Mouse (Mus musculus) midbrain, postnatal 0 days (tissue): ENCODE data around the gene Fcer1g. TPM values are rescaled to one million over a fixed set of nuclear protein-coding genes. Genes with fewer than 3 reads are reported as not detected.

Experiments used
- ATAC-seq: fragments of 200-750 bp; cut with Nextera tagmentation; 2 replicates; pipeline ENCODE4 v1.8.0; 2017; ENCODE audit warnings: moderate number of reproducible peaks, mild to moderate bottlenecking, moderate TSS enrichment, moderate library complexity; ENCODE audit not compliant: low FRiP score
- DNase-seq: peaks from one replicate; pipeline ENCODE4 v3.0.0-alpha.2; 2015; ENCODE audit warnings: low spot score
- H3K27ac ChIP-seq: fragments of 300-500 bp; sonication (generic); 2 replicates; pipeline ENCODE4 v1.5.1; 2014; ENCODE audit warnings: low read depth, mild to moderate bottlenecking, low read length, mixed read lengths
- H3K27me3 ChIP-seq: fragments of 300-500 bp; sonication (generic); 2 replicates; pipeline ENCODE4 v1.6.1; 2014; ENCODE audit warnings: low read length, control low read depth, mixed read lengths; ENCODE audit not compliant: insufficient read depth
- H3K36me3 ChIP-seq: fragments of 300-500 bp; sonication (generic); 2 replicates; pipeline ENCODE4 v1.6.1; 2014; ENCODE audit warnings: low read length, control low read depth, mixed read lengths; ENCODE audit not compliant: insufficient read depth
- H3K4me1 ChIP-seq: fragments of 300-500 bp; sonication (generic); 2 replicates; pipeline ENCODE4 v1.6.1; 2014; ENCODE audit warnings: mild to moderate bottlenecking, control low read depth, antibody characterized with exemption, low read length, mixed read lengths; ENCODE audit not compliant: insufficient read depth
- H3K4me2 ChIP-seq: fragments of 300-500 bp; sonication (generic); 2 replicates; pipeline ENCODE4 v1.6.1; 2014; ENCODE audit warnings: low read depth, mild to moderate bottlenecking, low read length, mixed read lengths; ENCODE audit not compliant: poor library complexity, severe bottlenecking
- H3K4me3 ChIP-seq: fragments of 300-500 bp; sonication (generic); 2 replicates; pipeline ENCODE4 v1.5.1; 2014; ENCODE audit warnings: low read depth, mild to moderate bottlenecking, low read length, moderate library complexity
- H3K9ac ChIP-seq: fragments of 300-500 bp; sonication (generic); replicated peaks from 2 replicates; pipeline ENCODE4 v1.6.1; 2014; ENCODE audit warnings: mild to moderate bottlenecking, low read length, moderate library complexity, mixed read lengths; ENCODE audit not compliant: poor library complexity, severe bottlenecking
- H3K9me3 ChIP-seq: fragments of 300-500 bp; sonication (generic); 2 replicates; pipeline ENCODE4 v1.6.1; 2016; ENCODE audit warnings: low read length, control low read depth
- CTCF ChIP-seq: IDR thresholded peaks from 2 replicates; pipeline ENCODE4 v1.5.1; 2016; ENCODE audit warnings: antibody characterized with exemption, mild to moderate bottlenecking
- WGBS: fragments of 180-500 bp; shearing (Covaris S2); extraction: QIAGEN DNeasy Blood & Tissue Kit; methylation state at CpG from one replicate; pipeline ENCODE4 v1.1.7; 2014; 5-methylcytosine and 5-hydroxymethylcytosine counted together
- polyA plus RNA-seq: library from polyadenylated mRNA; unstranded; fragments of >200 nt; fragmentation: Nextera tagmentation; extraction: Ambion mirVana; gene quantifications from 2 replicates; pipeline ENCODE4 v1.2.1, GENCODE M21; 2015
- total RNA-seq: library from RNA; depleted of rRNA; stranded (reverse); fragments of >200 nt; gene quantifications from 2 replicates; pipeline ENCODE4 v1.2.3, GENCODE M21; 2014

The Fcer1g gene
- total and polyA plus RNA-seq, 2 experiments from 2014 or later: 21.3 to 31.1 TPM

GRCm38 (mm10) chr1:171240911-171241310 is 6.7 kb upstream of the Fcer1g start:
- Histone ChIP-seq H3K4me3 (no peak overlapping the region), H3K4me1 (no peaks in the 10 kb centered on the region), H3K36me3 (peaks cover 49% of the 10 kb centered on the region), H3K27ac (no peak overlapping the region), H3K9me3 (no peaks in the 10 kb centered on the region), H3K27me3 (no peaks in the 10 kb centered on the region), H3K9ac (no peak overlapping the region), H3K4me2 (no peak overlapping the region)
- DNase-seq (no peak), ATAC-seq (no peak)
- WGBS: 95% methylated on average over 10 of the region's 10 CpGs
- no peak for TF ChIP-seq CTCF

- Histone ChIP-seq H3K4me3 (no peak overlapping the region), H3K4me2 (no peak overlapping the region), H3K9me3 (no peaks in the 10 kb centered on the region), H3K4me1 (no peaks in the 10 kb centered on the region), H3K27ac (no peak overlapping the region), H3K27me3 (no peaks in the 10 kb centered on the region), H3K36me3 (peaks cover 55% of the 10 kb centered on the region), H3K9ac (no peak overlapping the region)
- DNase-seq (no peak), ATAC-seq (no peak)
- 86% methylated on average over 15 of the region's 15 CpGs for WGBS
- no peak for TF ChIP-seq CTCF
Measured at GRCm38 (mm10) chr1:171239992-171240744, 6.0 kb upstream of the Fcer1g start.

- 67% methylated on average over 14 of the region's 14 CpGs for WGBS
- Histone ChIP-seq H3K9ac (no peak overlapping the region), H3K27ac (no peak overlapping the region), H3K4me2 (no peak overlapping the region), H3K4me3 (no peak overlapping the region), H3K9me3 (no peaks in the 10 kb centered on the region), H3K36me3 (peaks cover 69% of the 10 kb centered on the region), H3K4me1 (no peaks in the 10 kb centered on the region), H3K27me3 (no peaks in the 10 kb centered on the region)
- ATAC-seq (no peak), DNase-seq (peak; percentile 57)
- TF ChIP-seq CTCF: peak; percentile 79
Measured at GRCm38 (mm10) chr1:171238463-171238862, 4.3 kb upstream of the Fcer1g start.

GRCm38 (mm10) chr1:171237438-171237837 is 3.3 kb upstream of the Fcer1g start:
- Histone ChIP-seq H3K36me3 (peaks cover 68% of the 10 kb centered on the region), H3K4me1 (no peaks in the 10 kb centered on the region), H3K9me3 (no peaks in the 10 kb centered on the region), H3K4me2 (no peak overlapping the region), H3K4me3 (no peak overlapping the region), H3K27ac (no peak overlapping the region), H3K9ac (no peak overlapping the region), H3K27me3 (no peaks in the 10 kb centered on the region)
- WGBS: 84% methylated on average over 6 of the region's 6 CpGs
- DNase-seq: no peak
- ATAC-seq: no peak
- TF ChIP-seq CTCF: no peak

GRCm38 (mm10) chr1:171235791-171236190 is 1.6 kb upstream of the Fcer1g start:
- Histone ChIP-seq H3K36me3 (peaks cover 62% of the 10 kb centered on the region), H3K4me1 (no peaks in the 10 kb centered on the region), H3K27me3 (no peaks in the 10 kb centered on the region), H3K9me3 (no peaks in the 10 kb centered on the region), H3K27ac (no peak overlapping the region), H3K4me2 (no peak overlapping the region), H3K4me3 (no peak overlapping the region), H3K9ac (no peak overlapping the region)
- no peak for DNase-seq
- TF ChIP-seq CTCF: no peak
- no peak for ATAC-seq
- WGBS: 89% methylated on average over 4 of the region's 4 CpGs

- Histone ChIP-seq H3K36me3 (peaks cover 53% of the 10 kb centered on the region), H3K27ac (no peak overlapping the region), H3K9ac (no peak overlapping the region), H3K4me2 (no peak overlapping the region), H3K4me3 (no peak overlapping the region), H3K9me3 (no peaks in the 10 kb centered on the region), H3K4me1 (no peaks in the 10 kb centered on the region), H3K27me3 (no peaks in the 10 kb centered on the region)
- WGBS: 91% methylated on average over 4 of the region's 4 CpGs
- no peak for ATAC-seq
- no peak for DNase-seq
- TF ChIP-seq CTCF: no peak
Measured at GRCm38 (mm10) chr1:171234538-171234937, 373 bp upstream of the Fcer1g start.
